ENCODE assay signal across 8 mouse cellular contexts in the genomic region with DNA sequence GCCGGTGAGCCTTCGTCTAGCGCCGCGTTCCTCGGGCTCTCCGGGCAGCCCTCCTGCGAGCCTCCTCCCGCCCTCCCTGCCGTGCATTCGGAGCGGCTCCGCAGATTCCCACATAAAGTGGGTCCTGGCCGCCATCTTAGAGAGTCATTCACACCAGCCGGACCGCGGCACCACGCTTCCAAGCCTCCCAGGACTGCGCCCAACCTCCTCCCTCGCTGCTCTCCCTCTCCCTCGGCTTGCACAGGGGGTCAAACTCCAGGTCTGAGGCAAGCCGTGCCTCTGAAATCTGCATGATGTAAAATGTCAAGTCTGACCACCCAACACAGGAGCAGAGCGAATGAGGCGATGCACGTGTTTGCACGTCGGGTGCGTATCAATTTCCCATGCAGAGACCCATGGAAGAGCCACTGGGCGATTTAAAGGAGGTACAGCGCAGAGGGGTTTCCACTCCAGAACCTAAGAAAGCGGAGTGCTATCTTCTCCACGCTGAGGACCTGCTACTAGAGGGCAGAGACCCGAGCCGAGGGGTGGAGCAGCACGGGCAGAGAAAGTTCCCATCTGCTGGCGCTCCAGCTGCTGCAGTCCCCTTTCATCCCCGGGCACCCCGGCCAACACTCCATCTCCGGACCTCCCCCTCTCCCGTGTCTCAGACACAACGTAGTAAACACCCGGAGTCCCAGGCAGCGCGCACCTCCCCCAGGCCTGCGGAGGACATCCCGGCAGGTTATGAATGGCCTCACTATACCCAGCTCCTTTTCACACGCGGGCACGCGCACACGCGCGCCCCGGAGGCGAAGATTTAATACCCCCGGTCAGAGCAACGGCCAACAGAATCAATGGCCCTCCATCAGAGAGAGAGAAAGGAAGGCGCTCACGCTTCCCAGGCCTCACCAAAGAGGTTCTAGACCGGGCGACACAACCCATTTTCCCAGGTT. TPM values are rescaled to one million over a fixed set of nuclear protein-coding genes. Genes with fewer than 3 reads are reported as not detected.
DNase-seq lines count a peak whose midpoint lies in the region; ATAC-seq and TF ChIP-seq lines count a peak whose summit lies in the region.

No protein-coding gene starts in this region.

- no peaks in the 10 kb centered on the region for H3K27me3 ChIP-seq in embryonic facial prominence, embryonic 14.5 days (replicated peaks; ENCODE audit: control insufficient read depth, insufficient read depth, low read length)
- H3K27me3 ChIP-seq in heart, embryonic 10.5 days (ENCODE audit: insufficient read depth, poor library complexity, severe bottlenecking), result no peaks in the 10 kb centered on the region
- H3K27me3 ChIP-seq in kidney, embryonic 16.5 days (ENCODE audit: insufficient read depth, low read length), result no peaks in the 10 kb centered on the region
- H3K27me3 ChIP-seq in liver, embryonic 11.5 days (replicated peaks; ENCODE audit: control insufficient read depth, insufficient read depth, low read length), result no peaks in the 10 kb centered on the region
- H3K27me3 ChIP-seq in stomach, embryonic 16.5 days (ENCODE audit: control insufficient read depth, insufficient read depth, low read length), result no peaks in the 10 kb centered on the region

- peak overlapping the region; percentile 94 for H3K9ac ChIP-seq in embryonic facial prominence, embryonic 14.5 days (ENCODE audit: low read depth, low read length)
- H3K9ac ChIP-seq in kidney, embryonic 16.5 days (replicated peaks; ENCODE audit: low read length), result peak overlapping the region; percentile 97
- H3K9ac ChIP-seq in liver, embryonic 11.5 days (ENCODE audit: low read depth, low read length), result peak overlapping the region; percentile 93
- H3K9ac ChIP-seq in stomach, embryonic 16.5 days (ENCODE audit: low read length), result peak overlapping the region; percentile 96

- H3K36me3 ChIP-seq in embryonic facial prominence, embryonic 14.5 days (ENCODE audit: control insufficient read depth, insufficient read depth, low read length), result no peaks in the 10 kb centered on the region
- H3K36me3 ChIP-seq in heart, embryonic 10.5 days, result no peaks in the 10 kb centered on the region
- no peaks in the 10 kb centered on the region for H3K36me3 ChIP-seq in kidney, embryonic 16.5 days (ENCODE audit: insufficient read depth, low read length)
- H3K36me3 ChIP-seq in liver, embryonic 11.5 days (ENCODE audit: control insufficient read depth, insufficient read depth, low read length), result no peaks in the 10 kb centered on the region
- H3K36me3 ChIP-seq in stomach, embryonic 16.5 days (ENCODE audit: control insufficient read depth, insufficient read depth, low read length), result no peaks in the 10 kb centered on the region

- H3K4me2 ChIP-seq in embryonic facial prominence, embryonic 14.5 days (ENCODE audit: low read depth, low read length), result peak overlapping the region; percentile 91
- H3K4me2 ChIP-seq in kidney, embryonic 16.5 days (replicated peaks; ENCODE audit: low read depth, low read length), result peak overlapping the region; percentile 95
- H3K4me2 ChIP-seq in liver, embryonic 11.5 days, result peak overlapping the region; percentile 92
- H3K4me2 ChIP-seq in stomach, embryonic 16.5 days (ENCODE audit: low read depth, low read length), result peak overlapping the region; percentile 73

- peak overlapping the region; percentile 66 for H3K27ac ChIP-seq in bone marrow, adult 2 months (ENCODE audit: control insufficient read depth, insufficient read depth, low read depth, low read length, poor library complexity)
- peak overlapping the region; percentile 98 for H3K27ac ChIP-seq in embryonic facial prominence, embryonic 14.5 days (replicated peaks; ENCODE audit: low read depth, low read length)
- peak overlapping the region; percentile 97 for H3K27ac ChIP-seq in heart, embryonic 10.5 days
- H3K27ac ChIP-seq in kidney, embryonic 16.5 days (ENCODE audit: low read length), result peak overlapping the region; percentile 99
- peak overlapping the region; percentile 96 for H3K27ac ChIP-seq in liver, embryonic 11.5 days (ENCODE audit: low read depth, low read length)
- peak overlapping the region; percentile 99 for H3K27ac ChIP-seq in stomach, embryonic 16.5 days (ENCODE audit: low read length)

- H3K4me1 ChIP-seq in bone marrow, adult 2 months (ENCODE audit: control insufficient read depth, insufficient read depth, low read length), result peaks cover 2% of the 10 kb centered on the region
- peaks cover 11% of the 10 kb centered on the region; the same call in 1 of the 2 replicates for H3K4me1 ChIP-seq in embryonic facial prominence, embryonic 14.5 days (ENCODE audit: control insufficient read depth, insufficient read depth, low read length)
- H3K4me1 ChIP-seq in heart, embryonic 10.5 days, result peaks cover 56% of the 10 kb centered on the region
- H3K4me1 ChIP-seq in kidney, embryonic 16.5 days (ENCODE audit: insufficient read depth, low read length), result peaks cover 19% of the 10 kb centered on the region
- H3K4me1 ChIP-seq in liver, embryonic 11.5 days (replicated peaks; ENCODE audit: control insufficient read depth, insufficient read depth, low read length), result peaks cover 38% of the 10 kb centered on the region
- H3K4me1 ChIP-seq in stomach, embryonic 16.5 days (ENCODE audit: control insufficient read depth, insufficient read depth, low read length), result peaks cover 21% of the 10 kb centered on the region

- TF ChIP-seq POLR2A in bone marrow, adult 2 months (IDR thresholded peaks at IDR 0.05; ENCODE audit: borderline replicate concordance, control insufficient read depth, low read depth, low read length), result 0 out of 2 replicates have a peak, but pooled peaks have one; percentile 15

- H3K4me3 ChIP-seq in bone marrow, adult 2 months (replicated peaks; ENCODE audit: control insufficient read depth, low read depth, low read length), result peak overlapping the region; percentile 98
- peak overlapping the region; percentile 90 for H3K4me3 ChIP-seq in embryonic facial prominence, embryonic 14.5 days (ENCODE audit: low read depth, low read length)
- H3K4me3 ChIP-seq in heart, embryonic 10.5 days, result peak overlapping the region; percentile 98
- H3K4me3 ChIP-seq in kidney, embryonic 16.5 days (ENCODE audit: low read length), result peak overlapping the region; percentile 95
- H3K4me3 ChIP-seq in liver, embryonic 11.5 days (ENCODE audit: low read depth, low read length), result peak overlapping the region; percentile 97
- H3K4me3 ChIP-seq in stomach, embryonic 16.5 days (replicated peaks; ENCODE audit: low read length), result peak overlapping the region; percentile 91

- no peak for TF ChIP-seq CTCF in bone marrow, adult 2 months (IDR thresholded peaks at IDR 0.05; ENCODE audit: control insufficient read depth, insufficient read depth, low read length)

- peak; percentile 41 for ATAC-seq in embryonic facial prominence, embryonic 14.5 days (ENCODE audit: low read depth)
- ATAC-seq in kidney, embryonic 16.5 days (ENCODE audit: low FRiP score, low TSS enrichment), result peak; percentile 33
- peak; percentile 16 for ATAC-seq in liver, embryonic 11.5 days (replicated peaks; ENCODE audit: low FRiP score)
- peak; percentile 22; the same call in 1 of the 2 replicates for ATAC-seq in stomach, embryonic 16.5 days (ENCODE audit: insufficient read depth, low FRiP score)

- under 1% methylated on average over 61 of the region's 61 CpGs for WGBS in bone marrow, adult 2 months
- under 1% methylated on average over 52 of the region's 61 CpGs for WGBS in embryonic facial prominence, embryonic 14.5 days
- WGBS in heart, embryonic 10.5 days, result under 1% methylated on average over 61 of the region's 61 CpGs
- under 1% methylated on average over 60 of the region's 61 CpGs for WGBS in kidney, embryonic 16.5 days
- WGBS in liver, embryonic 11.5 days, result under 1% methylated on average over 61 of the region's 61 CpGs
- under 1% methylated on average over 61 of the region's 61 CpGs for WGBS in stomach, embryonic 16.5 days

- H3K9me3 ChIP-seq in embryonic facial prominence, embryonic 14.5 days (ENCODE audit: control insufficient read depth, low read length), result no peaks in the 10 kb centered on the region
- no peaks in the 10 kb centered on the region for H3K9me3 ChIP-seq in heart, embryonic 10.5 days
- H3K9me3 ChIP-seq in kidney, embryonic 16.5 days (ENCODE audit: low read length), result no peaks in the 10 kb centered on the region
- H3K9me3 ChIP-seq in liver, embryonic 11.5 days (ENCODE audit: control insufficient read depth, low read length), result no peaks in the 10 kb centered on the region
- H3K9me3 ChIP-seq in stomach, embryonic 16.5 days (replicated peaks; ENCODE audit: control insufficient read depth, low read length), result no peaks in the 10 kb centered on the region

- DNase-seq in B cell, adult 2 months, result peak; percentile 55 to 60
- DNase-seq in embryonic facial prominence, embryonic 14.5 days (ENCODE audit: low spot score), result peak; percentile 77
- peak; percentile 88 for DNase-seq in heart, embryonic 10.5 days (ENCODE audit: low spot score)
- DNase-seq in liver, embryonic 11.5 days (ENCODE audit: low spot score), result peak; percentile 78
- DNase-seq in natural killer cell, adult 2 months (ENCODE audit: low spot score in 2 of 2), result peak; percentile 19 to 37

RNA-seq across cellular contexts. Expression of a gene that starts 1.8 kb away (rescaled TPM):
- polyA plus RNA-seq in bone marrow, adult 2 months (2011; ENCODE audit: insufficient read depth, insufficient read length, low replicate concordance, missing spikeins), result 22.2 and 33.2 TPM in 2 replicates
- polyA plus RNA-seq in embryonic facial prominence, embryonic 14.5 days (2014; fragmentation: Nextera tagmentation; extraction: Ambion mirVana), result 9.4 and 12.5 TPM in 2 replicates
- 6.0 and 8.4 TPM in 2 replicates for polyA plus RNA-seq in heart, embryonic 10.5 days (2016; fragmentation: Nextera tagmentation; extraction: Ambion mirVana)
- 9.3 and 10.5 TPM in 2 replicates for polyA plus RNA-seq in kidney, embryonic 16.5 days (2015; fragmentation: Nextera tagmentation; extraction: Ambion mirVana)
- 9.1 and 10.4 TPM in 2 replicates for polyA plus RNA-seq in liver, embryonic 11.5 days (2014; fragmentation: Nextera tagmentation; extraction: Ambion mirVana)
- polyA plus RNA-seq in stomach, embryonic 16.5 days (2015; fragmentation: Nextera tagmentation; extraction: Ambion mirVana), result 6.2 and 7.2 TPM in 2 replicates

Comparison
In these comparisons a context has a peak if more than half of its experiments do, and no peak if none do; other contexts are left out.
1. Peak in every context shown above with its lines: DNase-seq, ATAC-seq, H3K4me3 ChIP-seq and H3K27ac ChIP-seq.
2. DNase-seq: peak in every context shown above with its lines; median percentile 88 in heart, embryonic 10.5 days; 78 in liver, embryonic 11.5 days; 77 in embryonic facial prominence, embryonic 14.5 days; 58 in B cell, adult 2 months; 28 in natural killer cell, adult 2 months.